Mouse (Mus musculus) heart, embryonic 16.5 days (tissue): ENCODE results near the gene Nphp4. TPM values are rescaled to one million over a fixed set of nuclear protein-coding genes. Genes with fewer than 3 reads are reported as not detected.

Experiments
- ATAC-seq: fragments of 200-750 bp; cut with Nextera tagmentation; replicated peaks from 2 replicates; pipeline ENCODE4 v1.8.0; 2017; ENCODE audit warnings: moderate number of reproducible peaks; ENCODE audit not compliant: insufficient read depth, low FRiP score; ENCODE audit errors: extremely low read depth
- H3K27ac ChIP-seq: fragments of 300-500 bp; sonication (generic); 2 replicates; pipeline ENCODE4 v1.5.1; 2014; ENCODE audit warnings: mild to moderate bottlenecking, low read length, control low read depth, moderate library complexity
- H3K27me3 ChIP-seq: fragments of 300-500 bp; sonication (generic); 2 replicates; pipeline ENCODE4 v1.6.1; 2014; ENCODE audit warnings: low read length, mixed read lengths; ENCODE audit not compliant: control insufficient read depth, insufficient read depth
- H3K36me3 ChIP-seq: fragments of 300-500 bp; sonication (generic); 2 replicates; pipeline ENCODE4 v1.6.1; 2014; ENCODE audit not compliant: control insufficient read depth, insufficient read depth
- H3K4me1 ChIP-seq: fragments of 300-500 bp; sonication (generic); 2 replicates; pipeline ENCODE4 v1.6.1; 2014; ENCODE audit warnings: low read length, mixed read lengths; ENCODE audit not compliant: control insufficient read depth, insufficient read depth
- H3K4me2 ChIP-seq: fragments of 300-500 bp; sonication (generic); 2 replicates; pipeline ENCODE4 v1.6.1; 2014; ENCODE audit warnings: low read depth, mild to moderate bottlenecking, control low read depth, low read length
- H3K4me3 ChIP-seq: fragments of 300-500 bp; sonication (generic); 2 replicates; pipeline ENCODE4 v1.5.1; 2014; ENCODE audit warnings: mild to moderate bottlenecking, control low read depth, low read length
- H3K9ac ChIP-seq: fragments of 300-500 bp; sonication (generic); 2 replicates; pipeline ENCODE4 v1.6.1; 2014; ENCODE audit warnings: low read length, control low read depth
- H3K9me3 ChIP-seq: fragments of 300-500 bp; sonication (generic); replicated peaks from 2 replicates; pipeline ENCODE4 v1.6.1; 2016; ENCODE audit warnings: low read length; ENCODE audit not compliant: control insufficient read depth
- WGBS: fragments of 180-500 bp; shearing (Covaris S2); extraction: QIAGEN DNeasy Blood & Tissue Kit; methylation state at CpG from one replicate; pipeline ENCODE4 v1.1.7; 2014; 5-methylcytosine and 5-hydroxymethylcytosine counted together
- polyA plus RNA-seq: library from polyadenylated mRNA; unstranded; fragments of >200 nt; fragmentation: Nextera tagmentation; extraction: Ambion mirVana; gene quantifications from 2 replicates; pipeline ENCODE4 v1.2.1, GENCODE M21; 2015

Gene Nphp4
- 1.9 and 2.0 TPM in 2 replicates for polyA plus RNA-seq

DNA sequence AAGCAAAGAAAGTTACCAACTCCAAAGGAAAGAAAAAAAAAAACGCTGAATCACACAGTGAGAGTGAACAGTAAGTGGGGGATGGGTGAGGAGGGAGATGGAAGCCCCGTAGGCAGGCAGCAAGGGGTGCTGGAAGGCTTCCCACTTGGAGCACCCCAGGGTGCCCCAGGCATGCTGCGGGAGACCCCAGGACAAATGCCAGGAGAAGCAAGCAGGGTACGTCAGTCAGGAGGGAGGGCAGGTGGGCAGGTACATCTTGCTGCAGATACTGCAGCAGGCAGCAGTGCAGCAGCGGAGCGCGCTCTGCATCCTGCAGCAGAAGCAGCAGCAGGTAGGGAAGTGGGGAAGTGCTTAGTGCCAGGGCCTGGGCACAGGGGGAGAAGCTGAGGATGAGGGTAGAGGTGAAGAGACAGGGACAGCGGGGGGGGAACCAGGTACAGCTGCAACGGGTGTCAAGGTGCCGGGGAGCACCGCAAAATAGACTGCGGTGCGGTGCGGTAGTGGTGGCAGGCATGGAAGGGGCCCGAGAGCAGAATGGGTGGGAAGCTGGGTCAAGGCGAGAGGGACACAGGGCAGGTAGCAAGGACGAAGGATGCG, at the start of gene Nphp4:
Gene Nphp4, plus strand, starts transcription at position 280 of the 597 bp plus-strand sequence.
- Histone ChIP-seq H3K9ac (peak within 1 kb of the TSS; percentile 81), H3K27me3 (peaks cover 17% of the 10 kb centered on the region), H3K27ac (no peak within 1 kb of the TSS), H3K4me3 (peak within 1 kb of the TSS; percentile 87), H3K4me1 (peaks cover 6% of the 10 kb centered on the region), H3K4me2 (peak within 1 kb of the TSS; percentile 88), H3K9me3 (peaks cover 11% of the 10 kb centered on the region), H3K36me3 (0 out of 2 replicates have a peak, but pooled peaks cover 3% of the 10 kb centered on the region)
- ATAC-seq: no peak
- 7% methylated on average over 18 of the region's 18 CpGs for WGBS

DNA sequence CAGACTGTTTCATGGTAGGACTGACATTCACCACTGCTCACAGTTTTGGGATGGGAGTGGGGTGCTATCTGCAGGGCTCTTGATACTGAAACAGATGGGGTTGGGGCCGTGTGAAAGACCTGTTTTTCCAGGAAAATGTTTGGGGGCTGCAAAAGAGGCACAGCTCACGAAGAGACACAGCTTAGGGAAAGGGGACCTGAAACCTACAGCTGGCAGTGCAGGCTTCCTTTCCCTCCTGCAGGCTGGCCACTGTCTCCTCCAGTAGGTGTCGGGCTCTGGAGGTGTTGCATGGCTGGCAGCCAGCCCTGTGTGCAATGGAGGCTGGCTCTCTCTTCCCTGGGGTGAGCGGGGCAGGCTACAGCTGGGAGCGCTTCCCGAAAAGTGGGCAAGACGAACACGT, 48.2 kb upstream of the Nphp4 start:
- 42% methylated on average over 8 of the region's 8 CpGs for WGBS
- H3K27me3 ChIP-seq: no peaks in the 10 kb centered on the region
- H3K36me3 ChIP-seq: no peaks in the 10 kb centered on the region
- H3K9me3 ChIP-seq: no peaks in the 10 kb centered on the region; the same call in 1 of the 2 replicates
- no peak; the same call in 1 of the 2 replicates for ATAC-seq
- H3K4me3 ChIP-seq: no peak overlapping the region
- H3K9ac ChIP-seq: no peak overlapping the region
- no peaks in the 10 kb centered on the region for H3K4me1 ChIP-seq
- no peak overlapping the region for H3K27ac ChIP-seq
- no peak overlapping the region for H3K4me2 ChIP-seq

DNA sequence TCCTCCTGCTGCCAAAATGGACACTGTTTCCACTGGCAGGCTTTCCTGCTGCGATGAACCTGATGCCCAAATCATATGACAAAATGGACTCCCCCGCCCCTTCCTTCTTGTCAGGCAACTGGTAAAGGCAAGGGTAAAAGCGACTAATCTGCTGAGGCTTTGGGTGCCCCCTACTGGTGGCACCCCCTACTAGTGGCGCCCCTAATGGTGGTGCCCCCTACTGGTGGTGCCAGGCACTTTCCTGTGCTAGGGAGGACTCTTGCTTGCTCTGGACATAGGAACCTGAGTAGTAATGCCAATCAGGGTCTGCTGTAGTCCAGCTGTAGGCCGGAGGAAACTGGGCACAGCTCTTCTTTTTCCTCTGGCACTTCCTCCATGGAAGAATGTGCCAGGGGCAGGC, 44.2 kb upstream of the Nphp4 start:
- WGBS: 44% methylated on average over 5 of the region's 5 CpGs
- no peaks in the 10 kb centered on the region for H3K9me3 ChIP-seq
- no peak for ATAC-seq

DNA sequence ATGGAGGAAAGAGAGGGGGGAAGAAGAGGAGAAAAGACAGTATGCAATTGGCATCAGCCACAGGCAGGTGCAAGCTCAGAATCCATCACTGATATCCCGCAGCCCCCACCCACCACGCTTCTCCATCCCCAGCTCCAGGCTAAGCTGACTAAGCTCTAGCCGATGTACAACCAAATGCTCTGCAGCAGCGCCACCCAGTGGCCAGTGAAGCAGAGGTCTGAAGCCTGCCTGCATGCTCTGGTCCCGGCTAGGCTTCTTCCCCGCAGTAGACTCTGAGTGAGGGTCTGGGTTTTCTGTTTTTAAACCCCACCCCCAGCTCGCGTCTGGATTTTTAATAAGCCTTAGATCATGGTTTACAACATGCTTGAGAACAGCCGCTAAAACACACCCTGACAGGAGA, 41.7 kb upstream of the Nphp4 start:
- 8% methylated on average over 9 of the region's 9 CpGs for WGBS
- no peak overlapping the region for H3K27ac ChIP-seq
- ATAC-seq: peak; percentile 71
- peaks cover 3% of the 10 kb centered on the region; the same call in 1 of the 2 replicates for H3K27me3 ChIP-seq
- no peaks in the 10 kb centered on the region for H3K9me3 ChIP-seq
- H3K36me3 ChIP-seq: no peaks in the 10 kb centered on the region
- peak overlapping the region; percentile 56 for H3K4me2 ChIP-seq
- H3K4me3 ChIP-seq: peak overlapping the region; percentile 9; the same call in 1 of the 2 replicates
- peaks cover 3% of the 10 kb centered on the region; the same call in 1 of the 2 replicates for H3K4me1 ChIP-seq
- no peak overlapping the region for H3K9ac ChIP-seq

More for the DNA sequence above, 44.2 kb upstream of the Nphp4 start:
- Histone ChIP-seq H3K27ac (no peak overlapping the region), H3K4me3 (no peak overlapping the region), H3K9ac (no peak overlapping the region), H3K4me1 (peaks cover 3% of the 10 kb centered on the region; the same call in 1 of the 2 replicates), H3K4me2 (no peak overlapping the region), H3K27me3 (peaks cover 3% of the 10 kb centered on the region; the same call in 1 of the 2 replicates), H3K36me3 (no peaks in the 10 kb centered on the region)

DNA sequence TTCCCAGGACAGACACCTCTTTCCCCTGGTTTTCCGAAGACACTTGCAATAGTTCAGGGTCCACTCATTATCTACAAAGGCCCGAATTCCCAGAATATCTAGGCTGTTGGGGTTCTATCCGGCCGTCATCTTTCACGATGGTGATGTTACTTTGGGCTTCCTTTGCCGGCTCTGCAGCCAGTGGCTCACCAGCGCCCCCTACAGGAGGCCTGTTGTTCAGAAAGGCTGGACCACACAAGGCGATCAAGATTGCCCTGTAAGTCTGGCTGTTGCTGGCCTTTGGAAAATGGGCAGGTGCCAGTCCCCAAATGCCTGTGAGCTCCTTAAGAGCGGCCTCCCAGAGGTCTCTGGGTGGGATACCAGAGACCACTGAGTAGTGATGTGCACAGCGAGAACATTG, 41.3 kb upstream of the Nphp4 start:
- peak overlapping the region; percentile 9; the same call in 1 of the 2 replicates for H3K4me3 ChIP-seq
- peak overlapping the region; percentile 56 for H3K4me2 ChIP-seq
- 14% methylated on average over 10 of the region's 10 CpGs for WGBS
- 0 out of 2 replicates have a peak, but pooled peaks have one; percentile 28 for ATAC-seq
- H3K9ac ChIP-seq: no peak overlapping the region
- H3K4me1 ChIP-seq: peaks cover 3% of the 10 kb centered on the region; the same call in 1 of the 2 replicates
- H3K36me3 ChIP-seq: no peaks in the 10 kb centered on the region
- H3K9me3 ChIP-seq: no peaks in the 10 kb centered on the region
- H3K27me3 ChIP-seq: peaks cover 3% of the 10 kb centered on the region; the same call in 1 of the 2 replicates
- H3K27ac ChIP-seq: no peak overlapping the region

DNA sequence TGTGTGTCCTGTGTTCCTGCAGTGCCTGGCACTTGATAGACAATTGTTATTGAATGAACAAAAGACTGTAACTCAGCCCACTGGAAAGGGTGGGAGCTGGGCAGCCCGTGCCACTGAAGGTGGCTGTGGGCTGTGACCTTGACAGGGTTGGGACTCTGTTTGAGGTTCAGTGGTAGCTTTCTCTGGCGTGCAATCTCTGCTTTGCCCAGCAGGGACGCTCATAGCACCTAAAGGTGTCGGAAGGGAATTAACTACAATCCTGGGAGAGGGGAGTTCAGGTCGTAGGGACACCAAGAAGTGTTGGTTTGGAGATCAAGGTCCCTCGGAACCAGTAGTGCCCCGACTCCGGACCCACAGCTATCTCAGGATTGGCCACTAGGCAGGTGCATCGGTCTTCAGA, 35.6 kb upstream of the Nphp4 start:
- no peak overlapping the region for H3K9ac ChIP-seq
- H3K9me3 ChIP-seq: no peaks in the 10 kb centered on the region
- H3K4me1 ChIP-seq: no peaks in the 10 kb centered on the region
- 56% methylated on average over 9 of the region's 9 CpGs for WGBS
- no peak for ATAC-seq
- H3K27ac ChIP-seq: no peak overlapping the region
- H3K27me3 ChIP-seq: no peaks in the 10 kb centered on the region; the same call in 1 of the 2 replicates
- H3K4me2 ChIP-seq: no peak overlapping the region
- no peak overlapping the region for H3K4me3 ChIP-seq
- H3K36me3 ChIP-seq: no peaks in the 10 kb centered on the region

DNA sequence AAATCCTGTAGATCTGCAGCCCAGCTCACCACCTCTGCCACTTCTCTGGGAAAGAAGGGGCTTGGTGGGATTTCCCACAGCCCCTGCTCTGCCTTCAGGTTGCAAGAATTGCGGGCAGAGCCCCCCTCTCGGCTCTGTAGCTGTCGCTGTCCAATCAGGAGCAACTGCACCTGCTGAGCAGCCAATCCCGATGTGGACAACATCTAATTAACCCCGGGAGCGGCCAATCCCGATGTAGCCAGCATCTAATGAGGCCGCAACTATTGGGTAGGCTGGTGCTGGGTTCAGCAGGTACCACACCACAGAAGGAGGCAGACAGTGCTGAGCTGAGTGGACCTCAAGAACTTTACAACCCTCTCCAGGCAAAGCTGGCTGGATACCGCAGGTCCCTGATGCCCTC, 35.0 kb upstream of the Nphp4 start:
- no peak overlapping the region for H3K9ac ChIP-seq
- WGBS: 36% methylated on average over 9 of the region's 9 CpGs
- H3K4me1 ChIP-seq: no peaks in the 10 kb centered on the region
- H3K27me3 ChIP-seq: no peaks in the 10 kb centered on the region; the same call in 1 of the 2 replicates
- no peaks in the 10 kb centered on the region for H3K36me3 ChIP-seq
- H3K4me3 ChIP-seq: no peak overlapping the region
- H3K9me3 ChIP-seq: no peaks in the 10 kb centered on the region
- no peak overlapping the region for H3K4me2 ChIP-seq
- H3K27ac ChIP-seq: no peak overlapping the region
- no peak for ATAC-seq

DNA sequence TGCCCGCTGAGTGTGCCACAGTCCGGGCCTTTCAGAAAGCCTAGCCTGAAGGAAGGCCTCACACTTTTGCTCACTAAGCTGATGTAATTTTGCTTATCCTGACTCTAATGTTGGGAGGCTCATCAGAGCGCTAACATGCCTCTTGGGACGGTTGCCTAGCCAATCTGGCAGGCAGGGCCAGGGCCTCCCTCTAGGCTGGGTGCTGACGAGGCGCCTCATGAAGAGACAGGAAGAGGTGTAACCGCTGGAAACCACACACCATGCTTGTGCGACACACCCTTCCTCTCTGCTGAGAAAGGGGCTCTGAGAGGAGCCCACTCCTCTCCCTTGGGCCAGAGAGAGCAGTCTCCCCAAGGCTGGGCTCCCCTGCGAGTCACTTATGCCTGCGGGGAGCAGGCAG, 30.3 kb upstream of the Nphp4 start:
- Histone ChIP-seq H3K4me1 (no peaks in the 10 kb centered on the region), H3K27ac (no peak overlapping the region), H3K4me3 (0 out of 2 replicates have a peak overlapping the region, but pooled peaks have one; percentile 9), H3K9ac (no peak overlapping the region), H3K9me3 (no peaks in the 10 kb centered on the region), H3K36me3 (no peaks in the 10 kb centered on the region), H3K27me3 (no peaks in the 10 kb centered on the region), H3K4me2 (no peak overlapping the region)
- ATAC-seq: peak; percentile 56
- 65% methylated on average over 10 of the region's 10 CpGs for WGBS
